Mouse (Mus musculus): ENCODE results near the gene Banp.

Banp gene

GRCm38 (mm10) chr8:121949222-121949800, at the start of gene Banp:
TSS of gene Banp (plus strand) at chr8:121949750.
- no peak for DNase-seq

DNA sequence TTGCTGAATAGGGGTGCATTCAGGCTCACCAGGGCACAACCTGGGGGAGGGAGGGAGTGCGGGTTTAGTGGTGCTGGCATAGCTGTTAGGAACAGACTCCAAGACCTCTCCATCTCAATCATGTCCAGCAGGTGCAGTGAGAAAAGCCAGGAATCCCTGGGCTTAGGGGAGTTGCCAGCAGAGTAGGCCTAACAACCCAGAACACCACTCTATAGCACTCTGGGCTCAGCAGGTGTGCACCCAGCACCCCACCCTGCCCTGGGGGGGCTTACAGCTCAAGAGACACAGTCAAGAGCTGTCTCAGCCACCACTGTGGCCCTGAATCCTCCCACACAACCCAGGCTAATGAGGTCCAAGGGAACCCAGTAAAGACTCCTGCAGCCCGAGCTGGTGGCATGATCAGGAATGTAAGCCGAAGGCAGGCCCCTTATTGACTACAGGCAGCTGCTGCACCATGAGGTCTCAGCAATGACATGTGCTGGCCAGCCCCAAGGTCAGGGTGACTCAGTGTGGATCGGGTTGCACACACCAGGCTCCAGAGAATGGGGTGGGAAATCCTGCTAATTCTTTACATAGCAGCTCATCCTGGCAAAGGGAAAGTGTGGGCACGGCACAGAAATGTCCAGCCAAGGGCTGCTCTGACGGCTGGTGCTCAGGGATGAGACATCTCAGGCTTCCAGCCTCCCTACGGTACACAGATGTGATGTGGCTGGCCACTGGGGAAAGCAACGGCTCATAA, 47.9 kb upstream of the Banp start:
- no peak for DNase-seq

DNA sequence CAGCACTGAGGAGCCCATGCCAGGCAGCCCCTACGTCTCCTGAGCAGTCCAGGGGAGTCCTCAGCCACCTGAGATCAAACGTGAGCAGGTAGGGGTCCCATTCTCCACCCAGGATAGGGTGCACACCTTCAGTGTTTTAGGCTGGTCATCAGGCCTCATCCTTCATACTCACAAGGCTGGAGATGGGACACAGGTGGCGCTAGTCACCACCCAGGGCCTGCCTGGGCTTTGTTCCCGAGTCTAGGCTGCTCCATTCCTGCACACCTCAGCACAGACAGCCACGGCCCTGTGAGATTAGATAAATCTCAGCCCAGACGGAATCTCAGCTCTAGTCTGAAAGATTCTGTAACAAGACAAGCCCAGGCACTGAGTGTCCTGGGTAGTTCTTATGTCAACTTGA, 45.6 kb upstream of the Banp start:
- DNase-seq, result no peak

DNA sequence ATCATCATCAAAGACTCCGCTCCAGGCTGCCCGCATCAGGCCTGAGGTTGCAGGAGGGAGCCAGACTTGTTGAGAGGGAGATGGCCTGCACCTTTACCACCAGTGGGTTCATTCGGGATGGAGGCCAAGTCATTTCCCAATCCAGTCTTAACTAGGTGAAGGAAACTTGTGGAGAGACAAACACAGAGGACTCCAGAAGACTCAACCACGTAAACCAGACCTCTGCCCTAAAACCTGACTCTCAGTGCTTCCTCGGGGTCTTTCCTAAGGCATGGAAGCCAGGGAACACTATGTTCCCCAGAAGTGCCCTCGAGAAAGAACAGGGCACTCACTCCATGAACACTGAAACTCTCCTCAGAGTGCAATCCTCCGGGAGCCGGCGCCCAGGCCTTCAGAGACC, 44.6 kb upstream of the Banp start:
- no peak for DNase-seq

- no peak for DNase-seq
Observed at GRCm38 (mm10) chr8:121905420-121905819, 44.1 kb upstream of the Banp start.

GRCm38 (mm10) chr8:121905864-121906263, 43.7 kb upstream of the Banp start:
- no peak for DNase-seq

GRCm38 (mm10) chr8:121906542-121907512, 42.7 kb upstream of the Banp start:
- peak; percentile 41 for DNase-seq

- peak; percentile 98 for DNase-seq
Observed at GRCm38 (mm10) chr8:121907587-121908248, 41.8 kb upstream of the Banp start, which contains the start of gene Slc7a5. TSS of gene Slc7a5 (minus strand) at chr8:121907694.

GRCm38 (mm10) chr8:121908378-121909147, 41.0 kb upstream of the Banp start:
- DNase-seq, result no peak

DNA sequence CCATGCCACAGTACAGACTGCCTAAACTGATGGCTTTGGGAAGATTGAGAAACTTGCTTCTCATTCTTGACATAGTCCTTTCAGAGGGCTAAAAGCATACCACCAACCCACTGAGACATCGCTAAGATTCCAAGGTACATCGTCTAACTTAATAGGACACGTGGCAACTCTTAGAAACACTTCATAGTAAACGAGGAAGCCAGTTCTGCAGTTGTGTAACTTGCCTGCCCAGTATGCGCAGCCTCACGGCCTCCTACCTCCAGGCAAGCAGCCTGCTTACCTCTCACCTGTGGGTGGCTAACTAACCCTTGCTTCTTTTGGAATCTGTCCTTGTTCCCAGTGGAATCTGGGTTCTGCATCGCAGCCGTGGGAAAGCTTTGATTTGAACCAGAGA, 40.4 kb upstream of the Banp start:
- no peak for DNase-seq

DNA sequence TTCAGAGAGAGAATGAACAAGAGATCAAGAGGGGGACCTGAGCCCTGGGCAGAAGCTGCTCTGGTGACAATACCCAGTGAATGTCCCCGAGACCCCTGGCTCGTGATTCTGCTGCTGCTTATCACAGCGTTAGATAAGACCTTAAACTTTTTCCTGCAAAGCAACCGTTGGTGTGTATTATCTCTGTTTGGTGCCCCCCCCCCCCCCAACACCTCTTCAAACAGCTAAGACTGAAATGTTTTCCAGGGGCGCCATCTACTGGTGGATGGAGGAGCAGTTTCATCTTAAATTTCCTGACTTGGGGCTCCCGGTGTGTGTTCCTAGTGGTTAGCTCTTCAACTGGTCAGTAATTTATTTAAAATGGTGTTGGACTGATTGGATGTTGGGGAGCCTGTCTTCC, 39.9 kb upstream of the Banp start:
- peak; percentile 88 for DNase-seq

- no peak for DNase-seq
Observed at GRCm38 (mm10) chr8:121911400-121911799, 38.1 kb upstream of the Banp start.

DNA sequence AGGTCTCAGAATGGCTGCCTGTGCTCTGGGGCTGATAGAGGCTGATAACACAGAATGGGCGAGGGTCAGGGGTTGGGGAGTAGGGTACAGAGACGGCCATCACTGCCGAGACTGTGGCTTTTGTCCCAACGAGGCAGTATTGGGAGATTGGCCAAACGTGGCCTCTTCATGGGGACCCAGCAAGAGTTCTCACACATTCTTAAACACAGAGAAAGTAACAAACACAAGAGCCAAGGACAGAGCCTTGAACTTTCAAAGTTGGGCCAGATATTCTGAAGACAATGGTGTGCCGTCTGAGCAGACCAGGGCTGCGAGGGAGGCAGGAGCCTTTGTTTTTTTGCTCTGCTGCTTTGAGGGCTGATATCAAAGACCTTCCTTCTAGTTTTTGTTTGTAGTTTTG, 37.6 kb upstream of the Banp start:
- no peak for DNase-seq

DNA sequence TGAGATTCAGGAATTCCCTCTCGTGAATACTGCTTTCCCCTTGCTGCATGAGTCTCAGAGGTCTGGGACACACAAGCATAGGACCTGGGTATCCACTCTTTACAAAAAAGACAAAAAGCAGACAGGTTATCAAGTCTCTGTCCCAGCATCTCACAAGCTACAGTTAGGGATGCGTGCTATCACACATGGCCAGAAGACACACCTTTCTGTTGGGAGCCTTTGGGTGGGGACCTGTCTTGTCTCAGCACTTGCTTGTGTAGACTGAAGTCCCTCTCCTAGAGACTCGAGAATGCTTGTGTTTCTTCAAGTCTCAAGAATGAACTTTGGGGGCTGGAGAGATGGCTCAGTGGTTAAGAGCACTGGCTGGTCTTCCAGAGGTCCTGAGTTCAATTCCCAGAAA, 36.7 kb upstream of the Banp start:
- DNase-seq, result no peak

DNA sequence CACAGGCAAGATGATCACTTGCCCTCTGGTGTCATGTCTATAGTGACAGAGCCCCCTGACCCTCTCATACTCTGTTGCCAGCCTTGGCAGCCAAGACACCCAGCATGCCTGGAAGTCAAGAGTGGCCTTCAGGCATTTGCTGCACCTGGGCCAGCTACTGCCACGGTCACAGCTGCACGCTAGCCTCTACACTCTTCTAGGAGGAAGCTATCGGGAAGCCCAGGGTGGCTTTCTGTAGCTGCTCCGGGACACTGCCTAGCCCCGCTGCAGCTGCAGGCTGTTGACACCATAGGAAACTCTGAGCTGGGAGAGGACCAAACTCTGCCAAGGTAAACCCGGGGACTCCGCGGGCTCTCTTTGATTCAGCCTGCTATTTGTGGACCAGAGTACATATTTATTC, 36.2 kb upstream of the Banp start:
- no peak for DNase-seq

DNA sequence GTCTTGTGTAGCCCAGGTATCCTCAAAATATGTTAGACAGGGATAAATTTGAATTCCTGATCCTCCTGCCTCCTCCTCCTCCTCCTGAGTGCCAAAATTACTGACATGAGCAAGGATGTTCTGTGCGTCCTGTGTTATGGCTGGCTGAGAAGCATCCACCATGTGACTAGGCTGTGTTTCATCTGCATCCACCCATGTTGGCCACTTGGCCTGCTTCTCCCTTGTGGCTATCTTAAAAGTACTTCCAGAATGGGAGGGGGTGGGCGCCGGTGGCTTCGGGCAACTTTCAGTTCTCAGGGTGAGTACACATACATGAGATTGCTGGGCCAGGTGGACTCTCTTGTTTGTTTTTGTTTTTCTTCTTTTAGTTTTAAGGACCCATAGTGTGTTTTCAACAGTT, 30.4 kb upstream of the Banp start:
- no peak for DNase-seq

- DNase-seq, result peak; percentile 68
Observed at GRCm38 (mm10) chr8:121919731-121920130, 29.8 kb upstream of the Banp start.

DNA sequence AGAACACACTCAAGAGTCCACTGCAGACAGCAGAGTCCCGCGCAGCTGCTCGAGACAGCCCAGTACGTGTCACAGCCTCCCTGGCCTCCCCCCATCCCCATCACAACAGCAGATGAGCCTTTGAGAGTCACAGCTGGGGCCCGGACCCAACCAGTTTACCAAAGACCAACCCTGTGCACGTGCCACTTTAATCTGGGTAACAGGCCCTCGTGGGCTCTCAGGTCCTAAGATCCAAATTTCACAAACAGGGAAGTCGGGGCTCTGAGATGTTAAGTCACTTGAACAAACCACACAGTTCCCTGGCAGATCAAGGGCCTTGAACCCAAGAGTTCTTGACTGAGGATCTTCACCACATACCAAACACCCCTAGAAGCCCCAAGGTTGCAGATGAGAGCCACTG, 28.0 kb upstream of the Banp start:
- peak; percentile 31 for DNase-seq

- DNase-seq, result peak; percentile 85
Observed at GRCm38 (mm10) chr8:121922101-121922500, 27.4 kb upstream of the Banp start.

- no peak for DNase-seq
Observed at GRCm38 (mm10) chr8:121924681-121925080, 24.9 kb upstream of the Banp start.

- DNase-seq, result peak; percentile 87
Observed at GRCm38 (mm10) chr8:121925624-121926023, 23.9 kb upstream of the Banp start.

GRCm38 (mm10) chr8:121926266-121926665, 23.3 kb upstream of the Banp start:
- no peak for DNase-seq

Data from lung, postnatal 10 days (tissue).